Mouse (Mus musculus) stomach, embryonic 14.5 days (tissue): ENCODE data around the gene C1rl. TPM values are rescaled to one million over a fixed set of nuclear protein-coding genes. Genes with fewer than 3 reads are reported as not detected.
"Not testable (repeated sequence)": the region's sequence is repeated elsewhere in the genome, so short reads cannot be mapped to it uniquely, and the experiment has no call there.

Source experiments
- ATAC-seq: fragments of 200-750 bp; cut with Nextera tagmentation; 2 replicates; pipeline ENCODE4 v1.8.0; 2017; ENCODE audit warnings: low read depth, moderate TSS enrichment; ENCODE audit not compliant: insufficient number of reproducible peaks, insufficient read depth, low FRiP score
- H3K27ac ChIP-seq: fragments of 300-500 bp; sonication (generic); 2 replicates; pipeline ENCODE4 v1.5.1; 2014; ENCODE audit warnings: mild to moderate bottlenecking, low read length, moderate library complexity, mixed read lengths
- H3K27me3 ChIP-seq: fragments of 300-500 bp; sonication (generic); 2 replicates; pipeline ENCODE4 v1.6.1; 2014; ENCODE audit warnings: low read length, control low read depth, mixed read lengths; ENCODE audit not compliant: control insufficient read depth, insufficient read depth
- H3K36me3 ChIP-seq: fragments of 300-500 bp; sonication (generic); 2 replicates; pipeline ENCODE4 v1.6.1; 2014; ENCODE audit warnings: mild to moderate bottlenecking, control low read depth, low read length, moderate library complexity, mixed read lengths; ENCODE audit not compliant: control insufficient read depth, insufficient read depth
- H3K4me1 ChIP-seq: fragments of 300-500 bp; sonication (generic); 2 replicates; pipeline ENCODE4 v1.6.1; 2014; ENCODE audit warnings: low read length, control low read depth, mixed read lengths; ENCODE audit not compliant: control insufficient read depth, insufficient read depth
- H3K4me2 ChIP-seq: fragments of 300-500 bp; sonication (generic); replicated peaks from 2 replicates; pipeline ENCODE4 v1.6.1; 2014; ENCODE audit warnings: low read depth, low read length, control low read depth
- H3K4me3 ChIP-seq: fragments of 300-500 bp; sonication (generic); 2 replicates; pipeline ENCODE4 v1.5.1; 2014; ENCODE audit warnings: low read depth, low read length, control low read depth
- H3K9ac ChIP-seq: fragments of 300-500 bp; sonication (generic); replicated peaks from 2 replicates; pipeline ENCODE4 v1.6.1; 2014; ENCODE audit warnings: low read depth, mild to moderate bottlenecking, control low read depth, low read length, moderate library complexity, mixed read lengths
- H3K9me3 ChIP-seq: fragments of 300-500 bp; sonication (generic); 2 replicates; pipeline ENCODE4 v1.6.1; 2016; ENCODE audit warnings: low read depth, low read length, control low read depth; ENCODE audit not compliant: control insufficient read depth
- WGBS: fragments of 180-500 bp; shearing (Covaris S2); extraction: QIAGEN DNeasy Blood & Tissue Kit; methylation state at CpG from one replicate; pipeline ENCODE4 v1.1.7; 2014; 5-methylcytosine and 5-hydroxymethylcytosine counted together
- polyA plus RNA-seq: library from polyadenylated mRNA; unstranded; fragments of >200 nt; fragmentation: Nextera tagmentation; extraction: Ambion mirVana; gene quantifications from 2 replicates; pipeline ENCODE4 v1.2.1, GENCODE M21; 2014

C1rl gene
- polyA plus RNA-seq, 1 experiment from 2014 or later: 0.68 TPM

- H3K4me2 ChIP-seq: no peak overlapping the region
- no peak for ATAC-seq
- H3K27me3 ChIP-seq: no peaks in the 10 kb centered on the region
- no peak overlapping the region for H3K9ac ChIP-seq
- H3K4me3 ChIP-seq: no peak overlapping the region
- 69% methylated on average over 4 of the region's 4 CpGs for WGBS
- H3K9me3 ChIP-seq: no peaks in the 10 kb centered on the region
- no peaks in the 10 kb centered on the region for H3K4me1 ChIP-seq
- H3K36me3 ChIP-seq: no peaks in the 10 kb centered on the region
- H3K27ac ChIP-seq: no peak overlapping the region
Observed at GRCm38 (mm10) chr6:124501473-124501872, 8.6 kb downstream of the C1rl start.

DNA sequence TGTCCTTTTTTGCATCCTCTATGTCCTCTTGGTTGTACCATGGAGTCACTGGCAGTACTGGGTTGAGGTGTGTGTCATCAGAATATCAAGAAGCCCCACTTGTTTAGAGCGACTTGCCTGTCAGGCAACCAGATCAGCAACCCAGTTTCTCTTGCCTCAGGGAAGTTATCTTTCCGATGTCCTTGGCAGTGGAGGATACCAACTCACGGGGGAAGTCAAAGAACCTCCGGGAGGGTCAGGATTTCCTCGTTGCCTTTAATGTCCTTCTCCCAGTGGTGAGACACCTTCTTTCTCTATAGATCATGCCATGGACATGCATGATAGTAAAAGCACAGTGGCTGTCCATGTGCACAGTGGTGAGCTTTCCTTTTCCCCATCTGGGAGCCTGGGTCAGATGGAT is 9.1 kb downstream of the C1rl start:
- no peak overlapping the region for H3K4me2 ChIP-seq
- 85% methylated on average over 5 of the region's 5 CpGs for WGBS
- no peak for ATAC-seq

GRCm38 (mm10) chr6:124505028-124505427 is 12.1 kb downstream of the C1rl start:
- Histone ChIP-seq H3K9me3 (no peaks in the 10 kb centered on the region), H3K4me2 (no peak overlapping the region), H3K27me3 (no peaks in the 10 kb centered on the region), H3K9ac (no peak overlapping the region), H3K4me1 (no peaks in the 10 kb centered on the region), H3K27ac (no peak overlapping the region), H3K4me3 (no peak overlapping the region), H3K36me3 (no peaks in the 10 kb centered on the region)
- 80% methylated on average over 4 of the region's 4 CpGs for whole genome bisulfite sequencing
- ATAC-seq: no peak

More for the DNA sequence above, 9.1 kb downstream of the C1rl start:
- Histone ChIP-seq H3K4me1 (no peaks in the 10 kb centered on the region), H3K27me3 (no peaks in the 10 kb centered on the region), H3K27ac (no peak overlapping the region), H3K36me3 (no peaks in the 10 kb centered on the region), H3K9ac (no peak overlapping the region), H3K4me3 (no peak overlapping the region), H3K9me3 (no peaks in the 10 kb centered on the region)

DNA sequence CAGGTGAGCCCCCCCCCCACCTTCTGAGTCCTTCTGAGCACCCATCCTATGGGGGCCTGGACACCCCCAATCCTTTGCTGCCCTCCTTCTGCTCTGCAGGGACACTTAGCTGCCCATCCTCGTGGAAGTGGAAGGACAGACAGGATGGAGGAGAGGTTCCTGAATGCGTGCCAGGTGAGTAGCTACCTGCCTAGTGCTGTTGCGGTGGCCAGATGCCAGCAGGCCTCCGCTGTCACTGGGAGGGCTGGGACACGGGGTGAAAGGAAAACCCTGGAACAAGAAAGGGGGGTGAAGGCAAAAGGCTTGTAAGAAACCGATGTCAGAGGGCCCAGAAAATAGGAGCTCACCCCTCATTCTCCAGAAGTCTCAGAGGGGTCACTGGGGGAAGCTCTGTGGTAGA is 14.1 kb downstream of the C1rl start:
- 86% methylated on average over 6 of the region's 6 CpGs for WGBS

DNA sequence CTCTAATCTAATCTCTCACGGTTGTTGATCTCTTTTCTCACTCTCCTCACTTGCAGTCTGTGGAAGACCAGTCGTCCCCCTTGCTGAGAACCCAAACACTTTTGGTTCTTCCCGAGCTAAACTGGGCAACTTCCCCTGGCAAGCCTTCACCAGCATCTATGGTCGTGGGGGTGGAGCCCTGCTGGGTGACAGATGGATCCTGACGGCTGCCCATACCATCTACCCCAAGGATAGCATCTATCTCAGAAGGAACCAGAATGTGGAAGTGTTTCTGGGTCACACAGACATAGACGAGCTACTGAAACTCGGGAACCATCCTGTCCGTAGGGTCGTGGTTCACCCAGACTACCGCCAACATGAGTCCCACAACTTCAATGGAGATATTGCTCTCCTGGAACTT is 15.4 kb downstream of the C1rl start:
- 75% methylated on average over 10 of the region's 10 CpGs for WGBS
- no peaks in the 10 kb centered on the region for H3K4me1 ChIP-seq
- H3K27me3 ChIP-seq: no peaks in the 10 kb centered on the region
- no peak for ATAC-seq
- no peaks in the 10 kb centered on the region for H3K36me3 ChIP-seq
- no peak overlapping the region for H3K9ac ChIP-seq
- no peak overlapping the region for H3K27ac ChIP-seq
- no peak overlapping the region for H3K4me3 ChIP-seq
- no peaks in the 10 kb centered on the region for H3K9me3 ChIP-seq
- H3K4me2 ChIP-seq: no peak overlapping the region

More for the DNA sequence above, 14.1 kb downstream of the C1rl start:
- Histone ChIP-seq H3K27ac (no peak overlapping the region), H3K9ac (no peak overlapping the region), H3K9me3 (no peaks in the 10 kb centered on the region), H3K4me3 (no peak overlapping the region), H3K27me3 (no peaks in the 10 kb centered on the region), H3K4me1 (no peaks in the 10 kb centered on the region), H3K36me3 (no peaks in the 10 kb centered on the region), H3K4me2 (no peak overlapping the region)
- no peak for ATAC-seq

DNA sequence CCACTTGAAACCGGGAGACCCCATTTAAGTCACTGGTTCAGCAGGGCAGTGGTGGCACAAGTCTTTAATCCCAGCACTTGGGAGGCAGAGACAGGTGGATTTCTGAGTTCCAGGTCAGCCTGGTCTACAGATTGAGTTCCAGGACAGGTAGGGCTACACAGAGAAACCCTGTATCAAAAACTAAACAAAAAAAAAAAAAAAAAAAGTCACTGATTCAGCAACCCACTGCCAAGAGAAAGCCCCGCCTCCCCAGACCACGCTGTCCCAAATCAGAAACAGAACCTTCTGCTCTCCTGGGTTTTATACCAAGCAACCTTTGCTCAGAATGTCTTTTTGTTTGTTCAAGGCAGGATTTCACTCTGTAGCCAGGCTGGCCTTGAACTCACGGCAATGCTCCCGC is 16.3 kb downstream of the C1rl start:
- H3K4me1 ChIP-seq, H3K36me3 ChIP-seq, H3K9me3 ChIP-seq, H3K27me3 ChIP-seq, H3K4me3 ChIP-seq, H3K27ac ChIP-seq, H3K9ac ChIP-seq, ATAC-seq, H3K4me2 ChIP-seq: not testable (repeated sequence)
- 85% methylated on average over 5 of the region's 5 CpGs for WGBS

GRCm38 (mm10) chr6:124511936-124512335 is 19.0 kb downstream of the C1rl start:
- H3K36me3 ChIP-seq: no peaks in the 10 kb centered on the region
- no peak for ATAC-seq
- H3K27ac ChIP-seq: no peak overlapping the region
- H3K4me2 ChIP-seq: no peak overlapping the region
- H3K9me3 ChIP-seq: no peaks in the 10 kb centered on the region
- no peak overlapping the region for H3K4me3 ChIP-seq
- no peak overlapping the region for H3K9ac ChIP-seq
- 54% methylated on average over 6 of the region's 6 CpGs for whole genome bisulfite sequencing
- H3K4me1 ChIP-seq: no peaks in the 10 kb centered on the region
- no peaks in the 10 kb centered on the region for H3K27me3 ChIP-seq

- Histone ChIP-seq H3K27me3 (no peaks in the 10 kb centered on the region), H3K4me1 (no peaks in the 10 kb centered on the region), H3K9me3 (no peaks in the 10 kb centered on the region), H3K4me3 (no peak within 1 kb of the TSS), H3K27ac (no peak within 1 kb of the TSS), H3K9ac (no peak within 1 kb of the TSS), H3K4me2 (peak within 1 kb of the TSS; percentile 41), H3K36me3 (no peaks in the 10 kb centered on the region)
- ATAC-seq: no peak; the same call in 1 of the 2 replicates
- WGBS: 9% methylated on average over 6 of the region's 6 CpGs
Observed at GRCm38 (mm10) chr6:124512355-124512836, 19.5 kb downstream of the C1rl start, which contains the start of gene C1ra. C1ra (plus strand) TSS chr6:124512405.

DNA sequence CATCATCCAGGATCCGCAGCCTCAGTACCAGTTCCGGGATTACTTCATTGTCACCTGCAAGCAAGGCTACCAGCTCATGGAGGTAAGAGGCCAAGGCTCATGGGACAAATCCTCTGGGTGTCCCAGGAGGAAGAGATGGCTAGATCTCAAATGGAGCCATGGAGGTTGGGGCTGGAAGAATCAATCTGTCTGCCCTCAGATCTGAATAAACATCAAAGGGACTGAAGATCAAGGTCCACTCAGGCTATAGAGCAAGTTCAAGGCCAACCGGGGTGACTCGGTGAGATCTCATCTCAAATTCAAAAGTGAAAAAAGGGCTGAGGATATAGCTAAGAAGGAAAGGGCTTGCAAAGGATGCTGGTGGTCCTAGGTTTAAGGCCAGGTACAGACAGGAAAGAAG is 24.8 kb downstream of the C1rl start:
- not testable (repeated sequence) for H3K9ac ChIP-seq, H3K36me3 ChIP-seq, H3K27ac ChIP-seq, ATAC-seq, H3K9me3 ChIP-seq, H3K4me2 ChIP-seq, H3K27me3 ChIP-seq, H3K4me3 ChIP-seq, H3K4me1 ChIP-seq
- 98% methylated on average over 4 of the region's 4 CpGs for WGBS
